Mouse (Mus musculus): ENCODE results near the gene Fam98c.
"Not testable (repeated sequence)": the region's sequence is repeated elsewhere in the genome, so short reads cannot be mapped to it uniquely, and the experiment has no call there.

Gene Fam98c

DNA sequence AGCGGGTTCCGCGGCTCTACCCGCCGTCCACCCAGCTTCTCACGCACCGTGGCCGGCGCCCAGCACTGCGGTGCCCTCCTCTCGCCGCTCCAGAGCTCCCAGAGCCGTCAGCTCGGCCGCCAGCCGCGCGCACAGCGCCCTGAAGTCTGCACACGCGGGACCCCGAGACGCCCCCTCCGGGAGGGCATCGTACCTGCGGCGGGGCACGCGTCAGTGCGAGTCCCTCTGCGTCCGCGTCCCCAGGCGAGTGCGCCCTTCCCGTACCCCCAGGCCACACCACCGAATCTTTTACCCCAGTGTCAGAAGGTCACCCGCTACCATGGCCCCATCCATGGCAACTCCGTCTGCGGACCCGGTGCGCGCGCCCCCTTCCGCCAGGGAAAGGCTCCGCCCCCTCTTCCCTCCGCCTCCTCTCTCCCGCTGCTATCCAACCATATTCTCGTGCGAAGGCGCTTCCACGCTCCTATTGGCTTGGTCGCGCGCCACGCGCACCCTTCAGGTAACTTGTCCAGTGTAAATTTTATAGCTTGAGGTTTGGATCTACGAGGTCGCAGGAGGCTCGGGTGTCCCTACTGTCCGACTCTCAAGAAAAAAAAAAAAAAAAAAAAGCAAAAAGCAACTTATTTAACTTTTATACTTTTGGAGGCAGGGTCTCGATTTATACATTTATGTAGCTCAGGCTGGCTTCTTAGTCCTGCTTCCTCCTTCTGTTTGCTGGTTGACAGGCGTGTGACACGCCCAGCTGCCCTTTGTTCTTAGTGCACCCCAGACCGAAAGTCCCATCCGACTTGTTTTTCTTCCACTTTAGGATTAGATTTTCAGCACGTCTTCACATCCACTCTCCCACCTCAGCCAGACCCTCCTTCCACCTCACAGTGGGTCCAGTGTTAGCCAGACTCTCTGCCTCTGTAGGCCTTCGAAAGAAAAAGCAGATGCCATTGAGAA lies at the start of gene Fam98c:
Gene Fam98c (minus strand): TSS at position 397 of the 945 bp plus-strand sequence.
- DNase-seq (ENCODE audit: low spot score in 2 of 2), result peak; percentile 68 to 69

- DNase-seq (ENCODE audit: low spot score in 2 of 2), result no peak
Measured at GRCm38 (mm10) chr7:29202577-29202976, 46.5 kb upstream of the Fam98c start.

- DNase-seq (ENCODE audit: low spot score in 2 of 2), result not testable (repeated sequence)
Measured at GRCm38 (mm10) chr7:29194230-29194629, 38.2 kb upstream of the Fam98c start.

GRCm38 (mm10) chr7:29181323-29181722 lies 25.3 kb upstream of the Fam98c start:
- not testable (repeated sequence) for DNase-seq (ENCODE audit: low spot score in 2 of 2)

DNA sequence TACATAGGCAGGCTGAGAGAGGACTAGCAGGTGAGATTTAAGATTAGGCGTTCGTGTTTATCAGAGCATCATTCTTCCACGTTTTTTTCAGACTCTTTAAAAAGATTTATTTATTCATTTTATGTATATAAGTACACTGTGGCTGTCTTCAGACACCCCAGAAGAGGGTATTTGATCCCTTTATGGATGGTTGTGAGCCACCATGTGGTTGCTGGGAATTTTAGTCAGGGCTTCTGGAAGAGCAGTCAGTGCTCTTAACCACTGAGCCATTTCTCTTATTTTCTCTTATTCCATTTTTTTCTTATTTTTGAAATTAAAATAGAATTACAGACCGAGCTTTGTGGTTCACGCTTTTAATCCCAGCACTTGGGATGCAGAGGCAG lies 24.8 kb upstream of the Fam98c start:
- DNase-seq (ENCODE audit: low spot score in 2 of 2), result no peak

DNA sequence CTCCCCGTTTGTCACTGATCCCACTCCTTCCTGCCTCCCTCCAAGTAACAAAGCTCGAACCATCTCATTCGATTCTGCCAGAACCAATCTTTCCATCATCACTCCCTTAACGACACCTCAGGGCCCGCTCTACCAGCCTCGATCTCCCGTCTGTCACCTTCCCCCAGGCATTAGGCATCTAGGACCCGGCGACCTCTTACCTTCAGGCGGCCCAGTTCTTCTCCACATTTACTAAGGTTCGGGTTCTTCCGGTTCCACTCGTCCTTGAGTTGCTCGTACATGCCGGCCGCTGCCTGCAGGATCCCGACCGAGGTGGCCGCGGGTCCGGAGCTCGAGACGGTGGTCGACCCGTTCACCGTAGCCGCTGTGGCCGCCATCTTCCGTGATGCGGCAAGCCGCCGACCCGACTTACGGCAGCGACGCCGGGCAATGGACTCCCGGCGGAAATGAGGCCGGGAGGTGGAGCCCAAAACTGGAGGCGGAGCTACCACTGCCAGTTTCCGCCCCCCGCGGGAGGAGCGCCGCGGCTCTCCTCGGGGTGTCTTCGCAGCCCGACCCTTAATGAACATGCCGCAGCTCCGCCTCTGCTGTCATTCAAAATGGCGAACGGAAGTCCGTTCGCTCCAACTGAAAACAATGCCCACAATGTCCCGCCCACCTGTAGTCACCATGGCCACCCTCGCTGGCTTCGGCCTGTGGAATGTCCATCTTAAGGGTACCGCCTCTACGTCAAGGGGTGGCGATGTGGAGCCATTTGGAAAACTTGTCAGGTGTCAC lies 24.2 kb upstream of the Fam98c start, which contains the start of gene Psmd8:
Gene Psmd8 (minus strand): TSS at position 625 of the 777 bp plus-strand sequence.
- DNase-seq (ENCODE audit: low spot score in 2 of 2), result peak; percentile 97

DNA sequence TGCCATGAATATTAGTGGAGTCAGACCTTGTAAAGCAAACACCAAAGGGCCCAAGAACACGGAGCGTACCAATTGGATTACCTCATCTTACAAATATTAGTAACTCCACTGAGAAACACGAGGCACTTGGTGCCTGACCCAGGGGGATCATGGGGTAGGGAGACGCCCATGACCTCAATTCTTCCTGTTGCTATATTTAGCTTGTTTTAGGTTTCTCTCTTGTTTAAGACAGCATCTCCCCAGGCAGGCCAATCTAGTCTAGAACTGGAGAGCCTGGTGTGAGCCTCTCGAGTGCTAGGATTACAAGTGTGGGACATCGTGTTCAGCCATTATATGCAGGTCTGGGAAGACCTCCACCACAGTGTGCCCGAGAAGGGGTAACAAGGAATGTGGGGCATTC lies 23.3 kb upstream of the Fam98c start:
- no peak for DNase-seq (ENCODE audit: low spot score in 2 of 2)

DNA sequence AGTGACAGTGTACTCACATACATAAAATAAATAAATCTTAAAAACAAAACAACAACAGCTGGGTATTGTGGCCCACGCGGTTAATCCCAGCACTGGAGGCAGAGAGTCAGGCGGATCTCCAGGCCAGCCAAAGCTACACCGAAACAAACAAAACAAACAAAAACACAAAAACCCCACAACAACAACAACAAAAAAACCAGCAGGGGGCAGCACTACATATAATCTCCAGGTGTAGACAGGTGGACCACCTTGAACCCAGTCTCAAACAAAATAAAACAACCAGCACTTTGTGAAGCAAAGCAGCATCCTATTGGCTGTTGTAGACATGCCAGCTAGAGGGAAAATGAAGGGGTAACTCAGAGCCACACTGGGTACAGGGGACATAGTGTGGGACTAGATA lies 22.1 kb upstream of the Fam98c start:
- DNase-seq (ENCODE audit: low spot score in 2 of 2), result no peak

DNA sequence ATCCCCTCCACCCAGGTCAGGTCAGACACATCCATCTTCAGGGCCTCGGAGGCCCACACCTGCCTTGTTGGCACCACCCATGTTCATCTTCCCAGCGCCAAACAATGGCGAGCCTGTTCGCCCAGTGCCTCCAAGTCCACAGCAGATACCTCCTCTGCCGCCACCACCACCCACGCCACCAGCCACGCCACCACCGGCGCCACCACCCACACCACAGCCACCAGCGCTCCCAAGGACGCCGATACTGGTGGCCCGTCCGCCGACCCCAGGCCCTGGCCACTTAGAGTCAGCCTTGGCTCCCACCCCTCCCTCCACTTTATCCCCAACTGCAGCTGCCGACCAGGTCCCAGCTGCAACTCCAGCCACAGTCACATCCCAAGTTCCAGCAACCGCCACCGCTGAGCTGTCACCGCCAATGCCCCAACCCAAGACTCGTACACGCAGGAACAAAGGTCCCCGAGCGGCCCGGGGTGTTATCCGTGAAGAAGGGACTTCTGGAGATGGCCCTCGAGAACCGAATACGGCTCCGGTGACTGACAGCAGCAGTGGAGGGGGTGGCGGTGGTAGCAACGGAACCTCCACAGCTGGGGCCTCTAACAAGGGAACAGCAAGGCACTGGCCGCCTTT lies 16.5 kb upstream of the Fam98c start:
- no peak for DNase-seq (ENCODE audit: low spot score in 2 of 2)

- no peak for DNase-seq (ENCODE audit: low spot score in 2 of 2)
Measured at GRCm38 (mm10) chr7:29171562-29172097, 15.6 kb upstream of the Fam98c start.

DNA sequence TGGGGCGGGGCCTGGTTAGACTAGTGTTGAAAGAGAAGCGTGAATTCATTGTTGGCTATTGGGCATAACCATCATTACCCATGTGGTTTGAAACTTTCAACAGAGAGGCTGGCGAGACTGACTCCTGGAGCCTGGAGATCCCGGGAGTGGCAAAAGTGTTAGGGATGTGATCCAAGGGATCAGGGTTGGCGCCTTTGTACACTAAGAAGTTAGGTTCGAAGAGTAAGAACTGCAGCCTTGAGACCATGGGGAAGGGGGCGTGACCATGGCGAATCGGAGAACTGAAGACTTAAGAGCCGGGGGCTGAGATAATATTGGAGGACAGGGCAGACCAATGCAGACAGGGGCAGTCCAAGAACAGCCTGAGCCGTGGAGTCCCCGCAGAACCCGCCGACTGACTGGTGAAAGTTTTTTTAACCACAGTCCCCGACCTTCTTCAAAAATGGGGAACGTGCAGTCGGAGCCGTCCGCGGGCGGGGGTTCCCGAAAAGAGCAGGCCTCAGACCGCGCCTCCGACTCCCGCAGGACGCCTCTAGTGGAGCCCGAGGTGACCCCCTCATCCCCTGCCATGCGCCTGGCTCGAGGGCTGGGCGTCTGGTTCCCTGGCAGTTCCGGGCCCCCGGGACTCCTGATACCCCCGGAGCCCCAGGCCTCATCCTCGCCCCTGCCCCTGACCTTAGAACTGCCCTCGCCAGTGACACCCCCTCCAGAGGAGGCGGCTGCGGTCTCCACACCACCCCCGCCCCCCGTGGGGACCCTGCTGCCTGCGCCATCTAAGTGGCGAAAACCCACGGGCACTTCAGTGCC lies 14.9 kb upstream of the Fam98c start:
- DNase-seq (ENCODE audit: low spot score in 2 of 2), result peak; percentile 32 to 35

DNA sequence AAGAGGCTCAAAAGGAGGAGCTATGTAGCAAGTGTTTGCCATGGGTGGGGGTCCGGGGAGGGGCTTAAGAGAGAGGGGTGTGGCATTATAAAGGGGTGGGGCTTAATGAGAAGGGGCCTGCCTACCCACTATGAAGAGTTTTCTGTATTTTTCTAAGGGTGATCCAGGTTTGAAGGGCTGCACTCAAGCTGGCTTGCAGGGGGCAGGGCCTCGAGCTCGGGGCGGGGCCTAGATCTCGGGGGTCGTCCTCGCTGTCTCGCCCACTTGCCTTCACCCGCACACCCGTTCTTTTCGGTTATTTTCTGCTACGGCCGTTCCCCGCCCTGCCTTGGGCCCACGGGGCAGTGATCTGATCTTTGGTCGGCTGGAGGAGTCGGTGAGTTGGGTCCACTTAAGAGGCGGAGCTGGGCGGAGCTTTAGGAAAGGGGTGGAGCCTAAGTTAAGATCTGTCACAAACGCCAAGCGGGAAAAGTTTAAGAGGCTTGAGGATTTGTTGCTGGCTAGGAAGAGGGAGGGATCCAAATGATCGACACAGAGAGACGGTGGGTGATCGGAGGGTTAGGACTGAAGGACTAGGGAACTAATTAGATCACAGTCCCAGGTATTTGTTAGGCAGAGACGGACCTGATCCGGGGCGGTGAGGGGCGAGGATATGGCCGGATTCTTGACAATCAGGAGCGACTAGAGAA lies 14.2 kb upstream of the Fam98c start, which contains the start of the genes Ggn and Spred3:
Gene Ggn (plus strand): TSS at position 145 of the 689 bp plus-strand sequence.
Gene Spred3 (minus strand): TSS at position 346 of the 689 bp plus-strand sequence.
- peak; percentile 41 to 58 for DNase-seq (ENCODE audit: low spot score in 2 of 2)

DNA sequence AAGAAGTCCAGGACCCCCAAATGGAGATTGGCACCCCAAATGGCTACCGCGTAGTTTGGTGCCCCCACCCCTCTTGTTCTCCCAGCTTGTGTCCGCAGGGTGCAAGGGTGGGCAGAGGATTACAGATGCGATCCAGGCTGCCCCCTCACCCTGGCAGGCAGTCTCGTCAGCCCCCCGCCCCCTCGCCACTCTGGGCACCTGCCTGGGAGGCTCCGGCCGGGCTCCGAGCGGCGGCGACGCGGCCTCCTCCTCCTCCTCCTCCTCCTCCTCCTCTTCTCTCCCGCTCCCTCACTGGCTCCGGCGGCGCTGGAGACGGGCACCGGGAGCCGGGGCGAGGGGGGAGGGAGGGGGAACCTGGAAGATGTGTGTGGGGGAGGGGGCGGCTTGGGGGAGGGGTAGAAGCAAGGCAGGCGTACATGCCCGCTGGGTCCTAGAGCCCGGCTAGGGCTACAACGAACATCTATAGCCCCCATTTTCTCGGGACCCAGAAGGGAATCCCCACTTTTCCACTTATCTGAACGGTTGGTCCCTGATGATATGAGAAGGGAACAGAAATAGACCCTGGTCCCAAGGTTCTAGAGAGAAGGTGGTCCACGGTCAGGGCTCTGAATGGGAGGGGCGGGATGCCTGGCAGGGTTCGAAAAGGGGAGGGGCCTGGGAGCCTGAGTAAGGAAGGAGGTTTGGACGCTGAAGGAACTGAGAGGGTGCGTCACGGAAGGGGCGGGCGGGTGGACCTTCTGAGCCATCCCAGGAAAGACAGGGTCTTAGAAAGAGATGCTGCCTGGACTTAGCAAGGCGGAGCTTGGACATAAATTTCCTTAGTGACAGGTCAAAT lies 13.4 kb upstream of the Fam98c start:
- DNase-seq (ENCODE audit: low spot score in 2 of 2), result peak; percentile 28 to 41

DNA sequence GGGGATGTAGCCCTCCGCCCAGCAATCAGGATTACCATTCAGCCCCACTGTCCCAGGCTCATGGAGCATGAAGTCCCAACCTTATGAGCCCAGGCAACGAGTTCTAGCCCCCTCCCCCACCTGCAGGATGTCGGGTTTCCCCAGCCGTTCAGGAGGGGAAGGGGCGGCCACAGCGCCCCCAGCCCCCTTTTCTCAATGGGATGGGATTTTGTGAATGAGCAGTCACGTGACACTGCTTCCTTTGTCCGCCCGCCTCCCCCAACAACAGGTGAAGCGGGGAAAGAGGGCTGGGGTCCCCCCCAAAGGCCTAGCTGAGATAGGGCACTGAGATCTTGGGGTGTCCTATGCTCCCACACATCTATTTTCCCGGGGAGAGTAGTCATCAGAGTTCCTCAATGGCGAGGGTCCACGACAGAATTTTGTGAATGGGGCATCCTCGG lies 12.8 kb upstream of the Fam98c start:
- no peak for DNase-seq (ENCODE audit: low spot score in 2 of 2)

- no peak for DNase-seq (ENCODE audit: low spot score in 2 of 2)
Measured at GRCm38 (mm10) chr7:29168121-29168695, 12.2 kb upstream of the Fam98c start.

GRCm38 (mm10) chr7:29167656-29168055 lies 11.6 kb upstream of the Fam98c start:
- DNase-seq (ENCODE audit: low spot score in 2 of 2), result no peak

- DNase-seq (ENCODE audit: low spot score in 2 of 2), result peak; percentile 26 to 42
Measured at GRCm38 (mm10) chr7:29162750-29163525, 6.9 kb upstream of the Fam98c start.

DNA sequence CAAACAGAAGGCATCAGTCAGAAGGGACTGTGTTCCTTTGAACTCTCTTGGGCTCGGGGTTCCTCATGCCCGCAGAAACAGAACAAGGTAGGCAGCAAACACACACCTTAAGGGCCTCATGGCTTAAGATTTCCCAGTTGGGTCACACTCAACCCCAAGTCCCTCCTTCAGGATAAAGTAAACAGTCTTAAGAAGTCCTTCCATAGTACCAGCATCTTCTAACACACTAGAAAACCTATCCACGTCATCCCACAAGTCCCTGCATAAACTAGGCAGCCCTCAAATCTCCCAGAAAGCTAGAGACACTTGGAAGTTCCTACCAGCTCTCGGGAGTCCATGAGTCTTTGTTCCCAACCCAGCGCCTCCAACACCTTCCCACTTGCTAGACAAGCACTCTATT lies 6.3 kb upstream of the Fam98c start:
- DNase-seq (ENCODE audit: low spot score in 2 of 2), result no peak

All from spleen, postnatal 36 days (tissue).